Mouse (Mus musculus) common myeloid progenitor, adult 5-6 weeks (primary cell): ENCODE measurements around the gene Isyna1. TPM values are rescaled to one million over a fixed set of nuclear protein-coding genes. Genes with fewer than 3 reads are reported as not detected.
A peak's percentile ranks its signal among the peaks of the same experiment; 100 is the strongest.

ENCODE experiments used
- ATAC-seq: replicated peaks from 2 replicates; pipeline ENCODE4 v1.8.0; 2016; ENCODE audit warnings: low read depth, mild to moderate bottlenecking, moderate TSS enrichment, inconsistent platforms; ENCODE audit not compliant: poor library complexity, severe bottlenecking
- total RNA-seq: library from RNA; stranded (forward); fragments of 200-1000, 187-1606 nt; gene quantifications from 2 replicates; pipeline ENCODE4 v1.2.3, GENCODE M21; 2017

The Isyna1 gene
- total RNA-seq = 35.0 and 43.9 TPM in 2 replicates

GRCm38 (mm10) chr8:70593961-70594609, at the start of gene Isyna1:
Gene Isyna1 (plus strand): TSS chr8:70594373.
- peak; percentile 86 for ATAC-seq

GRCm38 (mm10) chr8:70546412-70546811, 47.8 kb upstream of the Isyna1 start:
- no peak for ATAC-seq

- no peak for ATAC-seq
Observed at GRCm38 (mm10) chr8:70547762-70548161, 46.4 kb upstream of the Isyna1 start.

GRCm38 (mm10) chr8:70549412-70550184, 44.6 kb upstream of the Isyna1 start:
- peak; percentile 83 for ATAC-seq

GRCm38 (mm10) chr8:70551558-70552161, 42.5 kb upstream of the Isyna1 start:
- ATAC-seq = no peak

GRCm38 (mm10) chr8:70552836-70553235, 41.3 kb upstream of the Isyna1 start:
- ATAC-seq = peak; percentile 24

GRCm38 (mm10) chr8:70553740-70554139, 40.4 kb upstream of the Isyna1 start:
- ATAC-seq = no peak

GRCm38 (mm10) chr8:70555079-70555747, 39.0 kb upstream of the Isyna1 start:
- ATAC-seq = no peak

GRCm38 (mm10) chr8:70558334-70558733, 35.8 kb upstream of the Isyna1 start:
- ATAC-seq = peak; percentile 70

- ATAC-seq = no peak
Observed at GRCm38 (mm10) chr8:70558983-70559382, 35.2 kb upstream of the Isyna1 start.

- ATAC-seq = peak; percentile 65
Observed at GRCm38 (mm10) chr8:70560096-70560495, 34.1 kb upstream of the Isyna1 start.

GRCm38 (mm10) chr8:70560564-70560963, 33.6 kb upstream of the Isyna1 start:
- ATAC-seq = no peak

- ATAC-seq = no peak
Observed at GRCm38 (mm10) chr8:70561357-70561756, 32.8 kb upstream of the Isyna1 start.

- ATAC-seq = no peak
Observed at GRCm38 (mm10) chr8:70561809-70562535, 32.2 kb upstream of the Isyna1 start.

- no peak for ATAC-seq
Observed at GRCm38 (mm10) chr8:70562802-70563201, 31.4 kb upstream of the Isyna1 start.

- ATAC-seq = no peak
Observed at GRCm38 (mm10) chr8:70563763-70564387, 30.3 kb upstream of the Isyna1 start.

- ATAC-seq = no peak
Observed at GRCm38 (mm10) chr8:70564696-70565235, 29.4 kb upstream of the Isyna1 start.

- ATAC-seq = peak; percentile 56
Observed at GRCm38 (mm10) chr8:70565561-70565960, 28.6 kb upstream of the Isyna1 start.

- no peak for ATAC-seq
Observed at GRCm38 (mm10) chr8:70570360-70570759, 23.8 kb upstream of the Isyna1 start.
